Mouse (Mus musculus): ENCODE results near the gene March10.
A peak's percentile ranks its signal among the peaks of the same experiment; 100 is the strongest.

The March10 gene

GRCm38 (mm10) chr11:105465488-105465887, 9.0 kb upstream of the March10 start:
- DNase-seq (ENCODE audit: low spot score in 2 of 2) = no peak

- no peak for DNase-seq (ENCODE audit: low spot score in 2 of 2)
Measured at GRCm38 (mm10) chr11:105464430-105464967, 8.0 kb upstream of the March10 start.

DNA sequence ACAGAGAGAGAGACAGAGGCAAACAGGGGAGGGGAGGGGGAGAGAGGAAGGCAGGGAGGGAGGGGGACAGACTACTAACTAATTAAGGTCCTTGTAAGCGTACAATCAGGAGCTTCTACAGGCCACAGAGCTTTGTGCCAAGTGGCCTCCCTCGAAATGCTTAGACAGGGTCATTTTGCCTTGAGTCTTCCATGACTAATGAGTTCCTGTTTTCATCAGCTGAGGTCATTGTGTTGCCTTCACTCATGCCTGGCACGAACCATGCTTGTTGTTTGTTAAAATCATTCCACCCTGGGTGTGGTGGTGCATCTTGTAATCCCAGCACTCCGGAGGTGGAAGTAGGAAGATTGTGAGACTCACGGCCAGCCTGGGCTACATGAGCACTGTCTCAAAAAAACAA, 3.4 kb upstream of the March10 start:
- DNase-seq (ENCODE audit: low spot score in 2 of 2) = peak in 1 of 2 experiments; percentile 33

- DNase-seq (ENCODE audit: low spot score in 2 of 2) = no peak
Measured at GRCm38 (mm10) chr11:105457041-105457440, 506 bp upstream of the March10 start.

DNA sequence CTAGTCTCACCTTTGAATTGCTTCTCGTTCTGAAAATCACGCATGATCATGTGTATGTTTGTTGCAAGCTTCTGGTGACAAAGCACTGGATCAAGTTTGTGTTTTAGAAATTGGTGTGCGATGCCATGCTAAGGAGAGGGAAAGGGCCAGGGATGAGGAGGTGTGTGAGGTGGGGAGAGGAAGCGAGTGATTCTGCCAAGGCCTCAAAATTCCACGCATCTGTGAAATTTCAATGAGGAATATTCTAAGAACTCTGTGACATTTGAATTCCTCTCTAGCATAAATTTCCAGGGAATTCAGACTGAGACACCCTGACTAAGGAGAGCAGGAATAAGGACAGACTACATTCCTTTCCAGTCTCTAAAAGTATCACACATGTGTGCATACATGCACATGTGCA, 1.4 kb downstream of the March10 start:
- DNase-seq (ENCODE audit: low spot score in 2 of 2) = no peak

- DNase-seq (ENCODE audit: low spot score in 2 of 2) = no peak
Measured at GRCm38 (mm10) chr11:105453084-105453483, 3.5 kb downstream of the March10 start.

DNA sequence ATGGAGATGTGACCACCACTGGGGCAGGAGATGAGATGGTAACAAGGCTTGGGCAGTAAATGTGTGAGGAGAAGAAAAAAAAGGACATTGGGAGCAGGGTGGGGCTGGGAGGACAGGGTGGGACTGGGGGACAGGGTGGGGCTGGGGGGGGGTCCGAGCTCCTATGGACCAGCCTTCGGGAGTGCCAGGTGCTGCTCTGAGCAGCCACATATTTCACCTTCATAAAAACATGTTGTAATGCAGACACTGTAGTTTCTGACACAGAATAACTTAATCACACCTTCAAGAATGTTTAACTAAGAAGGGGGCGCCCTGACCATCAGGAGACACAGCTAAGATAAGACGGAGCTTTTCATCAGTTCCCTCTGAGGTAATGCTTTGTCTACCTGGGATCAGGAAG, 4.0 kb downstream of the March10 start:
- no peak for DNase-seq (ENCODE audit: low spot score in 2 of 2)

- DNase-seq (ENCODE audit: low spot score in 2 of 2) = no peak
Measured at GRCm38 (mm10) chr11:105451553-105452135, 4.9 kb downstream of the March10 start.

GRCm38 (mm10) chr11:105449581-105450315, 6.8 kb downstream of the March10 start:
- no peak for DNase-seq (ENCODE audit: low spot score in 2 of 2)

DNA sequence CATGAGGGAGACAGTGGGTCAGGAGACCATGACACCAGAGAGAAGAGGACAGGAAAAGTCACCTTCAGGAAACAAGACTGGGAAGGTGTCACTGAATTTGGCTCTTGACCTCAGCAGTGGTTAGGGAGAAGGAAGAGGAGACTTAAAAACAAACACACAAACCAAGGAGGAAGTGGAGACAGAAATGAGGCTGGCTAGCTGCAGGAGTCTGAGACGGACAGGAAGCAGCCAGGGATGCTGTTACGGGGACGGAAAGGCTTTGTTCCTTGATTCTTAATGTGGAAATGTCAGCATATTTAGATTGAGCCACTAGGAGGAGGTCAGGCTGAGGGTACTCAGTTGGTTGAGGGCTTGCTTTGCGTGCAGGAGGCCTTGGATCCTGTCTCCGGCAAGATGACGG, 8.9 kb downstream of the March10 start:
- DNase-seq (ENCODE audit: low spot score in 2 of 2) = no peak

DNA sequence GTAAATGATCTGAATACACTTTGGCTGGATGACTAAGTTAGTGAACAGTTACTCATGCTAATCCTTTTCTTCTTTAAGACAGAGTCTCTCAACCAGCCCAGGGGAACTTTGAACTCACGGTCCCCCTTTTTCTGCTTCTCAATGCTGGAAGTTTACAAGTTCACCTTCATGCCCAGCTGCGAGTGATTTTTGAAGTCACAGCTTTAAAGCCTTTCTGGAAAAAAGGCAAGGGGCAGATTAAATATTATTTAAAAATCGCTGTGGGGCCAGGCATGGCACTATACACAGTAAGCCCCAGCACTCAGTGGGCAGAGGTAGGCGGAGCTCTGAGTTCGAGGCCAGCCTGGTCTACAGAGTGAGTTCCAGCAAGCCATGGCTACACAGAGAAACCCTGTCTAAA, 10.3 kb downstream of the March10 start:
- no peak for DNase-seq (ENCODE audit: low spot score in 2 of 2)

DNA sequence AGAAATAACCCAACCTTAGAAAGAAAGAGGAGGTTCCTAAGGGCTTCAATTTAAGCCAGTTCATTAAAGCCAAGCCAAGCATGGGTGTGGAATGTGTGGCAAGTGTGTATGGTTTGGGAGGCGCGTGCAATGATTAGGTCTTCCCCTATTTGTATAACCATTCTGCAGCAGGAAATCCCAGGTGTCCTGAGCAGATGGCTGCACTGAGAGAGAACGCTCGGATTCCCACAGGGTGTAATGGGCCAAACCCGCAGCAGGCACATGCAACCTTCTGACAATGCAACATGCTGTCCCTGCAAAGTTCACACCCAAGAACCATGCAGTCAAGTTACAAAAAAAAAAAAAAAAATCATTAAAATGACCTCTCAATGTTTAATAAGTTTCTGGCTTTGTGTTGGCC, 10.8 kb downstream of the March10 start:
- DNase-seq (ENCODE audit: low spot score in 2 of 2) = no peak

DNA sequence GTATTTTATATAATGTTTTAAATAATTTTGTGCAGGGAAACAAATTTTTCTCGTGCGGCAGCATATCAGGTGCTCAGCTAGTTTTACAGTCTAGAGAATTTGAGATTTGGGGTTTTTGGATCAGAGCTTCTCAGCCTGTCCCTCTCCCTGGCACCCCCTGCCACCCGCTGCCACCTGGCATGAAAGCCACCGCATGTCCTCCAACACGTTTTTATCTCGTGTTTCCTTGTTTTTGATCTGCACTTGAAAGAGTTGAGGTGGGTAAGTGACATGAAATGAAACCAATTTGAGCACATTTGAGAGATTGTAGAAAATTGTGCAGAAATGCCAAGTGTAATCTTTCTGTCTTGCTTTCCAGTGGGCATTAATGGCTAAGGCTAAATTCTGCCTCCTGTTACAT, 11.6 kb downstream of the March10 start:
- DNase-seq (ENCODE audit: low spot score in 2 of 2) = no peak

GRCm38 (mm10) chr11:105443505-105443904, 13.0 kb downstream of the March10 start:
- no peak for DNase-seq (ENCODE audit: low spot score in 2 of 2)

- no peak for DNase-seq (ENCODE audit: low spot score in 2 of 2)
Measured at GRCm38 (mm10) chr11:105439796-105440195, 16.7 kb downstream of the March10 start.

DNA sequence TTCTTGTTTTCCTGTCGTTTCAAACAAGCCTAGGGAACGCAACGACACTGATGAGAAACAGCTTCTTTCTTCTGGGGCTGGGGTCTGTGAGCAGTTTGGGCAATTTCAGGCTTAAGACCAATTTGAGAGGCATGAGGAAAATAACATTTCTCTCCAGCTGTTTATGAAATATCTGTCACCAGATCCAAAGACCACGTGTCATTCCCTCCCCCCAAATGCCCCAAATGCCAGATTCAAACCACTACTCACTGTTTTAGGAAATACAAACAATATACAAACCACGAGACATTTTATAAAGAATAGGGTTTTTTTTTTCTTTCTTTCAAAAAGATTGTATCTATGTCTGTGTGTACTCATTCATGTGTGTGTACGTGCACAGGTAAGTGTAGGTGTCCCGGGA, 17.6 kb downstream of the March10 start:
- no peak for DNase-seq (ENCODE audit: low spot score in 2 of 2)

DNA sequence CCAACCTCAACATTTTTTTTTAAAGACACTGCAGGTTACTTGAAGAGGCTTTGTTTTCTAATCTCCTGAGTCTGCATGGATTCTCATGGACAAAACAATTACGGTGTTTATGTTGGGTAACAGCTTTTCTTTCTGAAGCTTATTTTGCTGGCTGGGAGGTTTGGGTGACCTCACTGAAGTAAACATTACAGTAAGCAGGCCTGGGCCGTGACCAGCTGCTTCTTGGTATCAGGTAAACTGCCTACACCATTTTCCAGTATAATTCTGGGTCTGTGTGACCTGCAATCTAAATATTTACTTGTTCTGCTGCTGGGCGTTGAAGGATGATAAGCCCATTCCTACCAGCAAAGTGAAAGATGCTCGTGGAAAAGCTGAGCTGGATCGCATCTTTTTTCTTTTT, 30.1 kb downstream of the March10 start:
- no peak for DNase-seq (ENCODE audit: low spot score in 2 of 2)

DNA sequence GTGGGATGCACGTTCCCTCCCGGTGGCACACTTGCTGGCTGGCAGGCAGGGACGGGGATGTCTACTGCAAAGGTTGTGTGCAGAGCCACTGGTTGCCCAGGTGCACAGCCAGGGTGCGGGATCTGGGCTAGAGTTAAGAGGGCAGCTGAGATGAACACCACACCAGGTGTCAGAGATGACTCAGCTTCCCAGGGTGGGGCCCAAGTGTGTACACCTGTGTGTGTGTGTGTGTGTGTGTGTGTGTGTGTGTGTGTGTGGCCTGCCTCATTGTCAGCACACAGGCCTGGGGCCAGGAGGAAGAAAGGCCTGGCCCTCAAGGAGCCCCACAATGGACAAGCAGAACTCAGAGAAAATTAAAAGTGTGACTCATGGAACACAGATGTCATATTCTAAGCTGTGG, 31.9 kb downstream of the March10 start:
- DNase-seq (ENCODE audit: low spot score in 2 of 2) = no peak

DNA sequence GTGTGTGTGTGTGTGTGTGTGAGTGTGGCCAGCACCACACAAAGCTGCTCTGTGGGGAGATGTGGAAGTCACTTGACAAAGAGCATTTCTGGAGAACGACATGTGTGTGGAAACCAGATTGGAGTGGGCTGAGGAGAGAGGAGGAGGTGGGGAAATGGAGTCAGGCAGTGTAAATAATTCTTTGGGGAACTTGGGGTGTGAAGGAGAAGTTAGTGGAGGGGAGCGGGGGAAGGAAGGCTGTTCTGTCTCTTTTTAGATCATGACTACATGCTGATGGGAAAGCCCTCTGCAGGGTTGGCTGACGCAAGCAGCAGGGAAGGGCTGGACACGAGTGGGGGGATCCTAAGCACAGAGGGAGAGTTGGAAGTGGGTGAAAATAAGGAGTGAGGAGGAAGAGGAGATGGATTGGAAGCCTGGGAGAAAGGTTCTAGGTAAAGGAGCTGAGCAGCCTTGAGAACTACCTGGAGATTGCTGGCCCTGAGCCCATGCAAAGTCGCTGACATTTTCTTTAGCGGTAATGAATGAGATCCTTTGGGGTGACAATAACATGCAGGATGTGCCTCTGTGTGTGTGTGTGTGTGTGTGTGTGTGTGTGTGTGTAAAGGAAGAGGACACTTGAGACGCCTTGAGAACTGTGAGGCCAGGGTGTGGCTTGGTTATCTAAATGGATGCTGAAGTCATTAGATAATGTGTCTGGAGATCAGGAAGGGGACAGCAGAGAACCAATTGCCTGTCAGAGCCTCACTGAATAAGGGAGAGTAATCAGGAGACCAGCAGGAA, 35.7 kb downstream of the March10 start:
- peak; percentile 31 to 52 for DNase-seq (ENCODE audit: low spot score in 2 of 2)

DNA sequence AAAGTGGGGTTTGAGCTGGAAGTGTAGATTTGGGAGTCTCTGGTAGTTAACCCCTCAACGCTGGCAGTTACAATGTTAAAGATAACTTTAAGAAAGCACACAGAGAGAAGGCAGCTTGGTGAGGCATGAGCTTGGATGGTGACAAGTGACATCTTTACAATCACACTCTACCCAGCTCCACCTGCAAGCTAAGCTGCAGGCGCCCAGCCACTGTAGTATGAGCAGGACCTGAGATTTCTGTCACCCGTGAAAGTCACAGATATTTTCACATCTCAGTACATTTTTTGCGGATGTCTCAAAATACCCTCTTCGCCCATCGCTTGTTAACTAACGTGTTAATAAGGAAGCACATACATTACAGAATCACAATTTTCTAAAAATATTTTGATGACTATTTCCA, 36.6 kb downstream of the March10 start:
- no peak for DNase-seq (ENCODE audit: low spot score in 2 of 2)

DNA sequence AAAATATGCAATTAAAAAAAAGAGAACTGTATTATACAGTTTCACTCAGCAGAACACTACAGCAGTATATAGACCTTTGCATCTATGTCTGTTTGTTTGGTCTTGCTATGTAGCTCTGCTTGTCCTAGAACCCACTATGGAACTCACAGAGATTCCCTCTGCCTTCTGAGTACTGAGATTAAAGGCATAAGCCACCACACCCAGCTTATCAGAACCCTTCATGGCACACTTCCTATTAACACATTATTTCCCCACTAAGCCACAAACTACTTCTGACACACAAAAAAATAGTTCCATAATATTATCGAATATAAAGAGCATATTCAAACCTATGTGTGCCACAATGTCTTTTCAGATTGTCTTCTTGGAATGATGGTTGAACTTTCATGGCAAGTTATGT, 42.5 kb downstream of the March10 start:
- DNase-seq (ENCODE audit: low spot score in 2 of 2) = no peak

DNA sequence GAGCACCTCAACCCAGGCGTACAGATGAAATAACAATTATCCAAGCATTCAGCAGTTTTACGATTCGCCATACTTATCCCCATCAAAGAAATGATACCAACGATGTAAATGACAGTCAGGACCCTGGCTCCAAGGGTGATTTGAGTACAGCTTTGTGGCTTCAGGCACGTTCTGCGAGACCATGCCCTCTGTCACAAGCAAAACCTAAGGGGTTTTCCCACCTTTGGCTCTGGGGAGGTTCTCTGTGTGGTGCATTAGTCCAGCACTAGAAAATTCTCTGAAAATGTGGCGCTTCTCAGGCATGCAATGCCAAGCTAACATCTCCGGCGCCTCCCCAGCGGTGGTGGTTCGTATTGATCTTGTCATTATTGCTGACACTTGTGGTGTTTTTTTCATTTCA, 47.1 kb downstream of the March10 start:
- DNase-seq (ENCODE audit: low spot score in 2 of 2) = no peak

Data from heart, adult 9 months (tissue).